Mouse (Mus musculus) hindbrain, embryonic 15.5 days (tissue): ENCODE measurements around the gene Lcmt1. TPM values are rescaled to one million over a fixed set of nuclear protein-coding genes. Genes with fewer than 3 reads are reported as not detected.

ENCODE experiments used
- ATAC-seq: fragments of 200-750 bp; cut with Nextera tagmentation; 2 replicates; pipeline ENCODE4 v1.8.0; 2017; ENCODE audit warnings: low read depth, moderate number of reproducible peaks, moderate TSS enrichment; ENCODE audit not compliant: low FRiP score
- H3K27ac ChIP-seq: fragments of 300-500 bp; sonication (generic); replicated peaks from 2 replicates; pipeline ENCODE4 v1.5.1; 2015; ENCODE audit warnings: mild to moderate bottlenecking, inconsistent platforms
- H3K27me3 ChIP-seq: fragments of 300-500 bp; sonication (generic); 2 replicates; pipeline ENCODE4 v1.6.1; 2015; ENCODE audit warnings: control low read depth, inconsistent platforms
- H3K36me3 ChIP-seq: fragments of 300-500 bp; sonication (generic); 2 replicates; pipeline ENCODE4 v1.6.1; 2015; ENCODE audit warnings: control low read depth, inconsistent platforms
- H3K4me1 ChIP-seq: fragments of 300-500 bp; sonication (generic); replicated peaks from 2 replicates; pipeline ENCODE4 v1.6.1; 2015; ENCODE audit warnings: control low read depth, inconsistent platforms
- H3K4me2 ChIP-seq: fragments of 300-500 bp; sonication (generic); 2 replicates; pipeline ENCODE4 v1.6.1; 2015; ENCODE audit warnings: moderate library complexity, mild to moderate bottlenecking, inconsistent platforms
- H3K4me3 ChIP-seq: fragments of 300-500 bp; sonication (generic); 2 replicates; pipeline ENCODE4 v1.5.1; 2015; ENCODE audit warnings: mild to moderate bottlenecking, inconsistent platforms
- H3K9ac ChIP-seq: fragments of 300-500 bp; sonication (generic); 2 replicates; pipeline ENCODE4 v1.6.1; 2015; ENCODE audit warnings: inconsistent platforms
- H3K9me3 ChIP-seq: fragments of 300-500 bp; sonication (generic); 2 replicates; pipeline ENCODE4 v1.6.1; 2016; ENCODE audit warnings: control low read depth, inconsistent platforms
- WGBS: fragments of 180-500 bp; shearing (Covaris S2); methylation state at CpG from one replicate; pipeline ENCODE4 v1.1.7; 2015; 5-methylcytosine and 5-hydroxymethylcytosine counted together
- polyA plus RNA-seq: library from polyadenylated mRNA; unstranded; fragments of >200 nt; fragmentation: Nextera tagmentation; extraction: Ambion mirVana; gene quantifications from 2 replicates; pipeline ENCODE4 v1.2.1, GENCODE M21; 2015

The Lcmt1 gene
- polyA plus RNA-seq, 1 experiment from 2014 or later: 99.8 TPM

GRCm38 (mm10) chr7:123385693-123386407, 16.3 kb downstream of the Lcmt1 start:
- no peak overlapping the region for H3K27ac ChIP-seq
- no peak overlapping the region for H3K9ac ChIP-seq
- H3K36me3 ChIP-seq: peaks cover 9% of the 10 kb centered on the region; the same call in 1 of the 2 replicates
- H3K9me3 ChIP-seq: no peaks in the 10 kb centered on the region
- H3K4me2 ChIP-seq: no peak overlapping the region
- no peak overlapping the region for H3K4me3 ChIP-seq
- H3K4me1 ChIP-seq: no peaks in the 10 kb centered on the region
- WGBS: 74% methylated on average over 11 of the region's 11 CpGs
- no peak for ATAC-seq
- no peaks in the 10 kb centered on the region for H3K27me3 ChIP-seq

GRCm38 (mm10) chr7:123389686-123390280, 20.2 kb downstream of the Lcmt1 start:
- Histone ChIP-seq H3K4me2 (no peak overlapping the region), H3K27ac (no peak overlapping the region), H3K9ac (no peak overlapping the region), H3K9me3 (no peaks in the 10 kb centered on the region), H3K4me1 (no peaks in the 10 kb centered on the region), H3K36me3 (peaks cover 18% of the 10 kb centered on the region), H3K4me3 (no peak overlapping the region), H3K27me3 (no peaks in the 10 kb centered on the region)
- no peak for ATAC-seq
- 87% methylated on average over 6 of the region's 6 CpGs for WGBS

GRCm38 (mm10) chr7:123394271-123394670, 24.7 kb downstream of the Lcmt1 start:
- Histone ChIP-seq H3K27ac (no peak overlapping the region), H3K4me2 (no peak overlapping the region), H3K36me3 (peaks cover 9% of the 10 kb centered on the region), H3K9ac (no peak overlapping the region), H3K4me3 (no peak overlapping the region), H3K4me1 (no peaks in the 10 kb centered on the region), H3K27me3 (no peaks in the 10 kb centered on the region), H3K9me3 (no peaks in the 10 kb centered on the region)
- ATAC-seq: no peak
- 95% methylated on average over 6 of the region's 6 CpGs for WGBS

GRCm38 (mm10) chr7:123396900-123397299, 27.3 kb downstream of the Lcmt1 start:
- no peak overlapping the region for H3K9ac ChIP-seq
- no peak for ATAC-seq
- WGBS: 89% methylated on average over 5 of the region's 5 CpGs

GRCm38 (mm10) chr7:123397369-123397768, 27.8 kb downstream of the Lcmt1 start:
- Histone ChIP-seq H3K36me3 (peaks cover 22% of the 10 kb centered on the region), H3K9me3 (no peaks in the 10 kb centered on the region), H3K27ac (no peak overlapping the region), H3K4me1 (no peaks in the 10 kb centered on the region), H3K4me2 (no peak overlapping the region), H3K9ac (no peak overlapping the region), H3K4me3 (no peak overlapping the region), H3K27me3 (no peaks in the 10 kb centered on the region)
- ATAC-seq: no peak
- WGBS: 81% methylated on average over 8 of the region's 8 CpGs

More at GRCm38 (mm10) chr7:123396900-123397299, 27.3 kb downstream of the Lcmt1 start:
- Histone ChIP-seq H3K4me1 (no peaks in the 10 kb centered on the region), H3K27ac (no peak overlapping the region), H3K36me3 (peaks cover 18% of the 10 kb centered on the region), H3K4me2 (no peak overlapping the region), H3K4me3 (no peak overlapping the region), H3K9me3 (no peaks in the 10 kb centered on the region), H3K27me3 (no peaks in the 10 kb centered on the region)

GRCm38 (mm10) chr7:123397931-123398330, 28.3 kb downstream of the Lcmt1 start:
- H3K9ac ChIP-seq: no peak overlapping the region
- H3K4me3 ChIP-seq: no peak overlapping the region
- H3K4me1 ChIP-seq: no peaks in the 10 kb centered on the region
- 89% methylated on average over 8 of the region's 8 CpGs for WGBS
- no peaks in the 10 kb centered on the region for H3K9me3 ChIP-seq
- no peak overlapping the region for H3K4me2 ChIP-seq
- no peak overlapping the region for H3K27ac ChIP-seq
- H3K36me3 ChIP-seq: peaks cover 25% of the 10 kb centered on the region; the same call in 1 of the 2 replicates
- no peak for ATAC-seq
- H3K27me3 ChIP-seq: no peaks in the 10 kb centered on the region

- Histone ChIP-seq H3K27me3 (no peaks in the 10 kb centered on the region), H3K9me3 (no peaks in the 10 kb centered on the region), H3K4me2 (no peak overlapping the region), H3K9ac (no peak overlapping the region), H3K27ac (no peak overlapping the region), H3K36me3 (peaks cover 22% of the 10 kb centered on the region; the same call in 1 of the 2 replicates), H3K4me1 (no peaks in the 10 kb centered on the region), H3K4me3 (no peak overlapping the region)
- 0 out of 2 replicates have a peak, but pooled peaks have one; percentile 56 for ATAC-seq
- WGBS: 29% methylated on average over 7 of the region's 7 CpGs
Observed at GRCm38 (mm10) chr7:123398828-123399227, 29.2 kb downstream of the Lcmt1 start.

- Histone ChIP-seq H3K9ac (no peak overlapping the region), H3K27ac (no peak overlapping the region), H3K4me1 (no peaks in the 10 kb centered on the region), H3K36me3 (peaks cover 25% of the 10 kb centered on the region; the same call in 1 of the 2 replicates), H3K4me2 (no peak overlapping the region), H3K27me3 (no peaks in the 10 kb centered on the region), H3K4me3 (no peak overlapping the region), H3K9me3 (no peaks in the 10 kb centered on the region)
- WGBS: 84% methylated on average over 4 of the region's 4 CpGs
- ATAC-seq: no peak
Observed at GRCm38 (mm10) chr7:123399286-123399685, 29.7 kb downstream of the Lcmt1 start.

GRCm38 (mm10) chr7:123401121-123401520, 31.5 kb downstream of the Lcmt1 start:
- H3K4me1 ChIP-seq: no peaks in the 10 kb centered on the region
- WGBS: 70% methylated on average over 3 of the region's 3 CpGs
- no peak overlapping the region for H3K4me3 ChIP-seq
- ATAC-seq: no peak
- no peaks in the 10 kb centered on the region for H3K27me3 ChIP-seq
- H3K4me2 ChIP-seq: no peak overlapping the region
- H3K36me3 ChIP-seq: peaks cover 27% of the 10 kb centered on the region; the same call in 1 of the 2 replicates
- H3K9me3 ChIP-seq: no peaks in the 10 kb centered on the region
- no peak overlapping the region for H3K9ac ChIP-seq
- H3K27ac ChIP-seq: no peak overlapping the region

- Histone ChIP-seq H3K36me3 (peaks cover 32% of the 10 kb centered on the region; the same call in 1 of the 2 replicates), H3K9ac (no peak overlapping the region), H3K9me3 (no peaks in the 10 kb centered on the region), H3K4me3 (no peak overlapping the region), H3K4me2 (no peak overlapping the region), H3K27ac (no peak overlapping the region), H3K27me3 (no peaks in the 10 kb centered on the region), H3K4me1 (no peaks in the 10 kb centered on the region)
- 92% methylated on average over 6 of the region's 6 CpGs for WGBS
- no peak for ATAC-seq
Observed at GRCm38 (mm10) chr7:123404198-123404597, 34.6 kb downstream of the Lcmt1 start.

GRCm38 (mm10) chr7:123405619-123406018, 36.0 kb downstream of the Lcmt1 start:
- Histone ChIP-seq H3K4me1 (no peaks in the 10 kb centered on the region), H3K4me2 (no peak overlapping the region), H3K4me3 (no peak overlapping the region), H3K9ac (no peak overlapping the region), H3K36me3 (peaks cover 34% of the 10 kb centered on the region), H3K27me3 (no peaks in the 10 kb centered on the region), H3K9me3 (no peaks in the 10 kb centered on the region), H3K27ac (no peak overlapping the region)
- 93% methylated on average over 3 of the region's 3 CpGs for WGBS
- no peak for ATAC-seq

GRCm38 (mm10) chr7:123406988-123407387, 37.4 kb downstream of the Lcmt1 start:
- ATAC-seq: no peak
- Histone ChIP-seq H3K9ac (no peak overlapping the region), H3K4me3 (no peak overlapping the region), H3K27me3 (no peaks in the 10 kb centered on the region), H3K4me2 (no peak overlapping the region), H3K27ac (no peak overlapping the region), H3K36me3 (peaks cover 33% of the 10 kb centered on the region), H3K9me3 (no peaks in the 10 kb centered on the region), H3K4me1 (no peaks in the 10 kb centered on the region)
- WGBS: 85% methylated on average over 4 of the region's 4 CpGs
